Mouse (Mus musculus): Measurements from ENCODE around the gene Fdxacb1. TPM values are rescaled to one million over a fixed set of nuclear protein-coding genes. Genes with fewer than 3 reads are reported as not detected.

Fdxacb1 gene
- polyA plus RNA-seq, 1 experiment from 2014 or later, result 10.6 TPM

DNA sequence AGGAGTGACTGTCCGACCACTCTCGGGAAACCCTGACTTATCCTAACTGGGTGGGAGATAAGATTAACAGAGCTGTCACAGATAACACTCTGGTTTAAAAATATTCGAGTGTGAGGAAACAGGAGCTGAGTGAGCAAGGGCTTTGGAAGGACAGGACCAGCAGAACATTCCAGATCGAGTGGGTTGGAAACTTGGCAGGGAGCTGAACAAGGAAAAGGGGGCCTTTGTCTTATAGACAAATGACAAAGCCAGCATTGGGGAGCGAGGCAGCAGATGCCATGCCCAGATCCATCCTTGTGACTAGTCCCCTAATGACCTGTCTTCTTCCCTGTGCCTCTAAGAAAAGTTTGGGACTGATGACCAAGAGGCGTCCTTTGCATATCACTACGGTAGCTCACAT is 14.1 kb upstream of the Fdxacb1 start:
- Histone ChIP-seq H3K9me3 (ENCODE audit: control insufficient read depth, low read length) (no peaks in the 10 kb centered on the region), H3K4me1 (ENCODE audit: control insufficient read depth, insufficient read depth, low read length) (no peaks in the 10 kb centered on the region), H3K4me2 (ENCODE audit: low read depth) (no peak overlapping the region), H3K4me3 (ENCODE audit: low read depth, low read length) (no peak overlapping the region), H3K27me3 (ENCODE audit: control insufficient read depth, insufficient read depth, low read length) (no peaks in the 10 kb centered on the region), H3K27ac (ENCODE audit: low read depth, low read length) (no peak overlapping the region), H3K36me3 (ENCODE audit: control insufficient read depth, insufficient read depth, low read length) (no peaks in the 10 kb centered on the region), H3K9ac (ENCODE audit: low read length) (no peak overlapping the region)
- ATAC-seq (ENCODE audit: insufficient read depth, low FRiP score, low TSS enrichment), result no peak
- 77% methylated on average over 7 of the region's 7 CpGs for WGBS
- DNase-seq (ENCODE audit: low spot score), result no peak

- H3K36me3 ChIP-seq (ENCODE audit: control insufficient read depth, insufficient read depth, low read length), result no peaks in the 10 kb centered on the region
- WGBS, result 37% methylated on average over 5 of the region's 5 CpGs
- H3K4me1 ChIP-seq (ENCODE audit: control insufficient read depth, insufficient read depth, low read length), result no peaks in the 10 kb centered on the region
- no peak for DNase-seq (ENCODE audit: low spot score)
- H3K9me3 ChIP-seq (ENCODE audit: control insufficient read depth, low read length), result no peaks in the 10 kb centered on the region
- H3K4me3 ChIP-seq (ENCODE audit: low read depth, low read length), result no peak overlapping the region
- H3K9ac ChIP-seq (ENCODE audit: low read length), result no peak overlapping the region
- no peak overlapping the region for H3K27ac ChIP-seq (ENCODE audit: low read depth, low read length)
- no peak for ATAC-seq (ENCODE audit: insufficient read depth, low FRiP score, low TSS enrichment)
- no peaks in the 10 kb centered on the region for H3K27me3 ChIP-seq (ENCODE audit: control insufficient read depth, insufficient read depth, low read length)
- H3K4me2 ChIP-seq (ENCODE audit: low read depth), result no peak overlapping the region
Measured at GRCm38 (mm10) chr9:50756711-50757110, 11.3 kb upstream of the Fdxacb1 start.

DNA sequence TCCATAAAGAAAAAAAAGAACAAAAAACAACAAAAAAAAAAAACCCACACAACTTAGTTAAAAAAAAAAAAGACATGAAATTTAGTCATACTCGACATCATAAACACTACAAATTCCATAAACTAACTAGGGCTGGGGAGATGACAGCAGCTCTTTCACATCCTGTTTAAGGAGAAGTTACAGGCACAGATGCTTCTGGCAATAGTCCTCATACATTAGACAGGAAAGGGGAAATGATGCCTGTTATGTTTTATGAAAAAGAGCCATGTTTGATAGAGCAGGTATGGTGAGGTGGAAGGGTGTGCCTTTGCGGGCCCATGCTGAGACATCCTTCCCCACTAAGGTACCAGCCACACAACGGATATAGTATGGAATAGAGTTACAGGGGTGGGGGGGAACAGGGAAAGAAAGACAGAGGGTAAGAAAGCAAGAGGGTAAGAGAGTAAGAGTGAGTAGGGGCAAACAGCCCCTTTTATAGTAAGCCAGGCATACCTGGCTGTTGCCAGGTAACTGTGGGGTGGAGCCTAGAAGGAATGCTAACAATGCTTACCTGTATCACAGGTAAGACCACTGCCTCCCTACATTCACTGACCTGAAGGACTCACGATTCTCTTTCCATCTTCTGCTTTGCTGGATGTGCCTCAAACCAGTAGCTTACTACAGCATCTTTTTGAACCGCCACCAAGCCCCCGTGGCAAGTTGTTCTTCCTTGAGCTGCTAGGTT is 6.4 kb upstream of the Fdxacb1 start:
- no peaks in the 10 kb centered on the region for H3K27me3 ChIP-seq (ENCODE audit: control insufficient read depth, insufficient read depth, low read length)
- WGBS, result 76% methylated on average over 6 of the region's 6 CpGs
- H3K27ac ChIP-seq (ENCODE audit: low read depth, low read length), result no peak overlapping the region
- no peak overlapping the region for H3K9ac ChIP-seq (ENCODE audit: low read length)
- H3K36me3 ChIP-seq (ENCODE audit: control insufficient read depth, insufficient read depth, low read length), result no peaks in the 10 kb centered on the region
- H3K4me1 ChIP-seq (ENCODE audit: control insufficient read depth, insufficient read depth, low read length), result no peaks in the 10 kb centered on the region
- no peak for ATAC-seq (ENCODE audit: insufficient read depth, low FRiP score, low TSS enrichment)
- DNase-seq (ENCODE audit: low spot score), result no peak
- H3K9me3 ChIP-seq (ENCODE audit: control insufficient read depth, low read length), result no peaks in the 10 kb centered on the region
- no peak overlapping the region for H3K4me3 ChIP-seq (ENCODE audit: low read depth, low read length)
- no peak overlapping the region for H3K4me2 ChIP-seq (ENCODE audit: low read depth)

GRCm38 (mm10) chr9:50763331-50763730 is 4.7 kb upstream of the Fdxacb1 start:
- no peak for ATAC-seq (ENCODE audit: insufficient read depth, low FRiP score, low TSS enrichment)
- no peaks in the 10 kb centered on the region for H3K36me3 ChIP-seq (ENCODE audit: control insufficient read depth, insufficient read depth, low read length)
- no peaks in the 10 kb centered on the region for H3K9me3 ChIP-seq (ENCODE audit: control insufficient read depth, low read length)
- no peak overlapping the region for H3K27ac ChIP-seq (ENCODE audit: low read depth, low read length)
- no peaks in the 10 kb centered on the region for H3K27me3 ChIP-seq (ENCODE audit: control insufficient read depth, insufficient read depth, low read length)
- no peak overlapping the region for H3K9ac ChIP-seq (ENCODE audit: low read length)
- 69% methylated on average over 1 of the region's 1 CpGs for WGBS
- no peaks in the 10 kb centered on the region; the same call in 1 of the 2 replicates for H3K4me1 ChIP-seq (ENCODE audit: control insufficient read depth, insufficient read depth, low read length)
- no peak overlapping the region for H3K4me3 ChIP-seq (ENCODE audit: low read depth, low read length)
- no peak for DNase-seq (ENCODE audit: low spot score)
- no peak overlapping the region for H3K4me2 ChIP-seq (ENCODE audit: low read depth)

DNA sequence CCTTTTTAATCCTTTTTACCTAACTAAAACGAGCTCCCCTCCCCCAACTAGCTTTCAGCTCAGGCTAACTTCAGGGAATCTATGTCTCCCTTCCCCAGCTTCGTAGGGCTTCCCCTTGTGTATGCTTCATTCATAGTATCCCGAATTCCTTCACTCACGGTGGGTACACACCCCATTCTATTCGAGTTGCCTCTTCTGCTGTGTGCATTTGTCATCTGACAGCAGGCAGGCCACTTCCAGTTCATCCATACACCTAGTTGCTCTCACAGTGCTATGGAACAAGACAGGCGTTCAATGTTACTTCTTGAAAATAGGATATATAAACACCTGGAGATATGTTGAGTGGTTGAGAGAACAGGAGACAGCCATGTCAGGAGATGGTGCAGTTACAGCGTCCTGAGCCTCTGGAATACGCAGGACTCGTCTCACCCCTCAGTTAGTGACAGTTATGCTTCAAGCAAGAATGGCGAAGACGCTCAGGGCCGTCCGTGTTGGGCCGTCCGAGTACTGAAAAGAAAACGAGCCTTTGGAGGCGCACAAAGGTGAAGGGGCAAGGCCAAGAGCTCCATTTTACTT is 417 bp upstream of the Fdxacb1 start:
- DNase-seq (ENCODE audit: low spot score) (no peak), ATAC-seq (ENCODE audit: insufficient read depth, low FRiP score, low TSS enrichment) (no peak)
- H3K27ac ChIP-seq (ENCODE audit: low read depth, low read length), result no peak overlapping the region
- H3K36me3 ChIP-seq (ENCODE audit: control insufficient read depth, insufficient read depth, low read length), result no peaks in the 10 kb centered on the region
- H3K4me2 ChIP-seq (ENCODE audit: low read depth), result peak overlapping the region; percentile 71
- peak overlapping the region; percentile 65 for H3K9ac ChIP-seq (ENCODE audit: low read length)
- WGBS, result 8% methylated on average over 17 of the region's 17 CpGs
- no peaks in the 10 kb centered on the region for H3K9me3 ChIP-seq (ENCODE audit: control insufficient read depth, low read length)
- H3K27me3 ChIP-seq (ENCODE audit: control insufficient read depth, insufficient read depth, low read length), result no peaks in the 10 kb centered on the region
- H3K4me3 ChIP-seq (ENCODE audit: low read depth, low read length), result peak overlapping the region; percentile 59
- no peaks in the 10 kb centered on the region; the same call in 1 of the 2 replicates for H3K4me1 ChIP-seq (ENCODE audit: control insufficient read depth, insufficient read depth, low read length)

DNA sequence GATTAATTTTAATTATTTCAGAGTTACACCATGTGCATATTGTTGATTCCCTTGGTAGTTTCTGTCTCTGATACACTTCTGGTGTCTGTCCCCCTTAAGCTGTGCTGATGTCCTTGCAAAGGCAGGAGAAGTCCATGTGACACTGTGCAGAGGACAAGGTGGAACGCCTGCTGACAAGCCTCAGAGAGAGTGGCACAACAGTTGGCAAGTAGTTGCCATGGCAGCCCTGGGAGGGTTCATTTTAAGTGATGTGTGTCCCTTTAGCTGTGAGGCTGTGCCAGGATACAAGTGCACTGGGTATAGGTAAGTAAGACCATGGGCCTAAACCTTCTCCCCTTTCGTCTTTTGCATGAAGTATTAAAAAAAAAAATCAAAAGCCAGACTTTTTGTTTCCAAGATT is 2.0 kb downstream of the Fdxacb1 start:
- Histone ChIP-seq H3K4me2 (ENCODE audit: low read depth) (no peak overlapping the region), H3K36me3 (ENCODE audit: control insufficient read depth, insufficient read depth, low read length) (no peaks in the 10 kb centered on the region), H3K4me3 (ENCODE audit: low read depth, low read length) (no peak overlapping the region), H3K9me3 (ENCODE audit: control insufficient read depth, low read length) (no peaks in the 10 kb centered on the region), H3K27ac (ENCODE audit: low read depth, low read length) (no peak overlapping the region), H3K9ac (ENCODE audit: low read length) (no peak overlapping the region), H3K27me3 (ENCODE audit: control insufficient read depth, insufficient read depth, low read length) (no peaks in the 10 kb centered on the region), H3K4me1 (ENCODE audit: control insufficient read depth, insufficient read depth, low read length) (peaks cover 4% of the 10 kb centered on the region)
- ATAC-seq (ENCODE audit: insufficient read depth, low FRiP score, low TSS enrichment) (no peak), DNase-seq (ENCODE audit: low spot score) (no peak)
- 91% methylated on average over 2 of the region's 2 CpGs for WGBS

- Histone ChIP-seq H3K4me1 (ENCODE audit: control insufficient read depth, insufficient read depth, low read length) (peaks cover 10% of the 10 kb centered on the region; the same call in 1 of the 2 replicates), H3K4me3 (ENCODE audit: low read depth, low read length) (no peak overlapping the region), H3K36me3 (ENCODE audit: control insufficient read depth, insufficient read depth, low read length) (no peaks in the 10 kb centered on the region; the same call in 1 of the 2 replicates), H3K4me2 (ENCODE audit: low read depth) (peak overlapping the region; percentile 79), H3K9me3 (ENCODE audit: control insufficient read depth, low read length) (no peaks in the 10 kb centered on the region), H3K9ac (ENCODE audit: low read length) (no peak overlapping the region), H3K27me3 (ENCODE audit: control insufficient read depth, insufficient read depth, low read length) (no peaks in the 10 kb centered on the region), H3K27ac (ENCODE audit: low read depth, low read length) (no peak overlapping the region)
- WGBS, result 84% methylated on average over 4 of the region's 4 CpGs
- DNase-seq (ENCODE audit: low spot score), result no peak
- no peak for ATAC-seq (ENCODE audit: insufficient read depth, low FRiP score, low TSS enrichment)
Measured at GRCm38 (mm10) chr9:50774026-50774462, 6.0 kb downstream of the Fdxacb1 start.

GRCm38 (mm10) chr9:50774991-50775612 is 7.1 kb downstream of the Fdxacb1 start, which contains the start of the genes Alg9 and 1110032A03Rik:
Gene Alg9 (plus strand): TSS chr9:50775019.
Gene 1110032A03Rik (minus strand): TSS chr9:50775520.
- H3K4me2 ChIP-seq (ENCODE audit: low read depth), result peak within 1 kb of the TSS; percentile 79
- H3K27ac ChIP-seq (ENCODE audit: low read depth, low read length), result peak within 1 kb of the TSS; percentile 80
- H3K27me3 ChIP-seq (ENCODE audit: control insufficient read depth, insufficient read depth, low read length), result no peaks in the 10 kb centered on the region
- H3K4me1 ChIP-seq (ENCODE audit: control insufficient read depth, insufficient read depth, low read length), result peaks cover 10% of the 10 kb centered on the region; the same call in 1 of the 2 replicates
- peak within 1 kb of the TSS; percentile 85 for H3K9ac ChIP-seq (ENCODE audit: low read length)
- H3K36me3 ChIP-seq (ENCODE audit: control insufficient read depth, insufficient read depth, low read length), result no peaks in the 10 kb centered on the region; the same call in 1 of the 2 replicates
- WGBS, result under 1% methylated on average over 47 of the region's 51 CpGs
- H3K9me3 ChIP-seq (ENCODE audit: control insufficient read depth, low read length), result no peaks in the 10 kb centered on the region
- peak within 1 kb of the TSS; percentile 89 for H3K4me3 ChIP-seq (ENCODE audit: low read depth, low read length)
- DNase-seq (ENCODE audit: low spot score), result peak; percentile 89
- peak; percentile 80 for ATAC-seq (ENCODE audit: insufficient read depth, low FRiP score, low TSS enrichment)

Data from neural tube, embryonic 11.5 days (tissue).